Mouse (Mus musculus) myocyte (in vitro differentiated cells): Measurements from ENCODE around the gene Art3.

ENCODE experiments used
- CEBPB ChIP-seq: IDR thresholded peaks from 2 replicates; pipeline ENCODE4 v1.6.1; 2011; ENCODE audit warnings: mild to moderate bottlenecking, moderate library complexity; ENCODE audit not compliant: poor library complexity, insufficient read depth, severe bottlenecking
- E2F4 ChIP-seq: IDR thresholded peaks from one replicate; pipeline ENCODE4 v1.6.1; 2011; ENCODE audit warnings: mild to moderate bottlenecking, control low read depth, moderate library complexity; ENCODE audit not compliant: insufficient read depth
- MAX ChIP-seq: IDR thresholded peaks from one replicate; pipeline ENCODE4 v1.6.1; 2011; ENCODE audit warnings: low read depth, mild to moderate bottlenecking, control low read depth
- MYOD1 ChIP-seq, 3 experiments: IDR thresholded peaks; one replicate each; pipeline ENCODE4 v1.6.1; 2011; ENCODE audit warnings: control low read depth in 2 of 3, low read depth in 2 of 3, mild to moderate bottlenecking in 2 of 3, moderate library complexity in 1 of 3; ENCODE audit not compliant: insufficient read length in 2 of 3, control insufficient read depth in 1 of 3
- MYOG ChIP-seq, 3 experiments: IDR thresholded peaks; one replicate each; pipeline ENCODE4 v1.6.1; 2011; ENCODE audit warnings: control low read depth in 2 of 3, low read depth in 2 of 3, mild to moderate bottlenecking in 2 of 3; ENCODE audit not compliant: insufficient read length in 2 of 3, control insufficient read depth in 1 of 3, insufficient read depth in 1 of 3
- POLR2A ChIP-seq: IDR thresholded peaks from one replicate; pipeline ENCODE4 v1.6.1; 2011; ENCODE audit warnings: low read depth, mild to moderate bottlenecking, control low read depth, moderate library complexity; ENCODE audit not compliant: insufficient read length
- REST ChIP-seq: IDR thresholded peaks from one replicate; pipeline ENCODE4 v1.6.1; 2011; ENCODE audit warnings: mild to moderate bottlenecking, control low read depth, moderate library complexity; ENCODE audit not compliant: insufficient read depth, insufficient read length
- TCF12 ChIP-seq: IDR thresholded peaks from one replicate; pipeline ENCODE4 v1.6.1; 2011; ENCODE audit warnings: mild to moderate bottlenecking, control low read depth; ENCODE audit not compliant: poor library complexity, insufficient read depth, severe bottlenecking
- TCF3 ChIP-seq: IDR thresholded peaks from one replicate; pipeline ENCODE4 v1.6.1; 2011; ENCODE audit warnings: low read depth, control low read depth; ENCODE audit not compliant: insufficient read length
- USF1 ChIP-seq: IDR thresholded peaks from one replicate; pipeline ENCODE4 v1.6.1; 2011; ENCODE audit warnings: low read depth, mild to moderate bottlenecking, control low read depth, moderate library complexity

DNA sequence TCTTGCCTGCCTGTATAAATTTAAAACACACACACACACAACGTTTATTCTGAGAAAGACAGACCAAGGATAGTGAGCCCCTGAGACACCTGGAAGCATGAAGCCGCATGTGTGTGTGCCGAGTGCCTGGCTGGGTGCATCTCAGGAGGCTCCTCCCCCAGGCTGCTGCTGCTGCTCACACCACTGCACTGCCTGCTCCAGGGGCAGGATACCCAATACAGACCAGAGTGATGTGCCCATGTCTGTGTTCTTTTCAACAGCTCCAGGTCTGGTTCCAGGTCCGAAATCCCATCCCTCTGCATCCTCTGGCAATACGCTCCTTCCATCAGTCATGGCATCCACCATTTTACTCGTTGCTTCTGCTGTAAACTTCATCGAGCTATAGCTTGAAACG, 82.4 kb downstream of the Art3 start:
- TF ChIP-seq POLR2A (no peak), CEBPB (no peak), MYOD1 (IDR thresholded peaks at IDR 0.05; ENCODE audit: control insufficient read depth in 1 of 3, insufficient read length in 2 of 3, low read depth in 2 of 3) (no peak), MYOG (IDR thresholded peaks at IDR 0.05; ENCODE audit: control insufficient read depth in 1 of 3, insufficient read depth in 1 of 3, insufficient read length in 2 of 3, low read depth in 2 of 3) (no peak), TCF12 (no peak), USF1 (no peak), E2F4 (no peak), TCF3 (no peak), REST (no peak), MAX (no peak)
